Mouse (Mus musculus) MEL (cell line): ENCODE measurements at regions not wholly inside any gene's neighbourhood (a gene's known extent, or its start where the extent isn't known, plus 50 kb on each side); places are given as distances from the start of the nearest gene placed in this dataset.
"Not testable (repeated sequence)": the region's sequence is repeated elsewhere in the genome, so short reads cannot be mapped to it uniquely, and the experiment has no call there.

Experiments
- DNase-seq: peaks from one replicate; pipeline ENCODE4 v3.0.0; 2011; ENCODE audit warnings: low read depth, low spot score
- H3K27ac ChIP-seq: 2 replicates; pipeline ENCODE4 v1.5.1; 2012; ENCODE audit warnings: low read depth, mild to moderate bottlenecking, control low read depth, low read length, moderate library complexity; ENCODE audit not compliant: control insufficient read depth
- H3K27me3 ChIP-seq, 2 experiments: fragments of 150-350 bp in 1 of 2; sonication (generic) in 1 of 2; 2 replicates each; pipeline ENCODE4 v1.6.1; 2012; ENCODE audit warnings: low read length in 2 of 2, mild to moderate bottlenecking in 2 of 2, improper control_type of control experiment in 1 of 2, moderate library complexity in 1 of 2; ENCODE audit not compliant: insufficient read depth in 2 of 2, control insufficient read depth in 1 of 2
- H3K36me3 ChIP-seq, 2 experiments: 2 replicates each; pipeline ENCODE4 v1.6.1; 2012 to 2014; ENCODE audit warnings: low read length in 2 of 2, improper control_type of control experiment in 1 of 2, inconsistent platforms in 1 of 2, mild to moderate bottlenecking in 1 of 2; ENCODE audit not compliant: insufficient read depth in 2 of 2, control insufficient read depth in 1 of 2
- H3K4me1 ChIP-seq, 2 experiments: fragments of 150-350 bp in 1 of 2; sonication (generic) in 1 of 2; 2 replicates each; pipeline ENCODE4 v1.6.1; 2012; ENCODE audit warnings: low read length in 2 of 2, improper control_type of control experiment in 1 of 2, mild to moderate bottlenecking in 1 of 2; ENCODE audit not compliant: insufficient read depth in 2 of 2, control insufficient read depth in 1 of 2
- H3K4me3 ChIP-seq, 2 experiments: fragments of 150-350 bp in 1 of 2; sonication (generic) in 1 of 2; 2 replicates each; pipeline ENCODE4 v1.5.1; 2012; ENCODE audit warnings: low read depth in 2 of 2, low read length in 2 of 2, mild to moderate bottlenecking in 2 of 2, moderate library complexity in 2 of 2, control low read depth in 1 of 2, improper control_type of control experiment in 1 of 2; ENCODE audit not compliant: control insufficient read depth in 1 of 2, insufficient read depth in 1 of 2
- H3K79me2 ChIP-seq: 2 replicates; pipeline ENCODE4 v1.6.1; 2012; ENCODE audit warnings: mild to moderate bottlenecking, low read length, moderate library complexity; ENCODE audit not compliant: control insufficient read depth, poor library complexity, insufficient read depth
- H3K9ac ChIP-seq: 2 replicates; pipeline ENCODE4 v1.6.1; 2012; ENCODE audit warnings: low read depth, mild to moderate bottlenecking, control low read depth, low read length, moderate library complexity; ENCODE audit not compliant: control insufficient read depth, poor library complexity, severe bottlenecking
- H3K9me3 ChIP-seq: fragments of 150-350 bp; sonication (generic); replicated peaks from 2 replicates; pipeline ENCODE4 v1.6.1; 2012; ENCODE audit warnings: mild to moderate bottlenecking, low read length, improper control_type of control experiment, moderate library complexity; ENCODE audit not compliant: insufficient read depth
- CTCF ChIP-seq, 3 experiments: IDR thresholded peaks in 2 of 3; conservative IDR thresholded peaks in 1 of 3; 2 replicates each; pipeline ENCODE4 v1.5.1; 2011 to 2012; ENCODE audit warnings: low read length in 3 of 3, low read depth in 2 of 3, mild to moderate bottlenecking in 2 of 3, improper control_type of control experiment in 1 of 3, inconsistent platforms in 1 of 3, mixed read lengths in 1 of 3, moderate library complexity in 1 of 3; ENCODE audit not compliant: control insufficient read depth in 1 of 3, insufficient read depth in 1 of 3, poor library complexity in 1 of 3, severe bottlenecking in 1 of 3
- E2F4 ChIP-seq: IDR thresholded peaks from 2 replicates; pipeline ENCODE4 v1.6.1; 2011; ENCODE audit warnings: low read depth, low read length, improper control_type of control experiment, borderline replicate concordance
- ETS1 ChIP-seq: IDR thresholded peaks from 2 replicates; pipeline ENCODE4 v1.6.1; 2012; ENCODE audit warnings: low read depth, mild to moderate bottlenecking, inconsistent platforms, low read length, improper control_type of control experiment, moderate library complexity
- GABPA ChIP-seq: IDR thresholded peaks from 2 replicates; pipeline ENCODE4 v1.6.1; 2012; ENCODE audit warnings: low read depth, mild to moderate bottlenecking, inconsistent platforms, low read length, improper control_type of control experiment, moderate library complexity
- JUND ChIP-seq: IDR thresholded peaks from 2 replicates; pipeline ENCODE4 v1.6.1; 2011; ENCODE audit warnings: low read depth, mild to moderate bottlenecking, improper control_type of control experiment, low read length
- KAT2A ChIP-seq: conservative IDR thresholded peaks from 2 replicates; pipeline ENCODE4 v1.6.1; 2012; ENCODE audit warnings: low read depth, low read length, improper control_type of control experiment, inconsistent platforms
- MAFK ChIP-seq: IDR thresholded peaks from 2 replicates; pipeline ENCODE4 v1.6.1; 2011; ENCODE audit warnings: low read depth, mild to moderate bottlenecking, low read length, improper control_type of control experiment, borderline replicate concordance
- MAZ ChIP-seq: IDR thresholded peaks from 2 replicates; pipeline ENCODE4 v1.6.1; 2012; ENCODE audit warnings: low read depth, mild to moderate bottlenecking, inconsistent platforms, low read length, improper control_type of control experiment
- MXI1 ChIP-seq: IDR thresholded peaks from 2 replicates; pipeline ENCODE4 v1.6.1; 2011; ENCODE audit warnings: mild to moderate bottlenecking, low read depth, low read length, improper control_type of control experiment
- POLR2A ChIP-seq, 2 experiments: IDR thresholded peaks; 2 replicates each; pipeline ENCODE4 v1.6.1; 2011 to 2012; ENCODE audit warnings: low read length in 2 of 2, mild to moderate bottlenecking in 2 of 2, control low read depth in 1 of 2, improper control_type of control experiment in 1 of 2, low read depth in 1 of 2, moderate library complexity in 1 of 2; ENCODE audit not compliant: control insufficient read depth in 1 of 2, insufficient read depth in 1 of 2, poor library complexity in 1 of 2
- RCOR1 ChIP-seq: IDR thresholded peaks from 2 replicates; pipeline ENCODE4 v1.6.1; 2012; ENCODE audit warnings: low read depth, mild to moderate bottlenecking, inconsistent platforms, low read length, improper control_type of control experiment
- SIN3A ChIP-seq: IDR thresholded peaks from 2 replicates; pipeline ENCODE4 v1.6.1; 2012; ENCODE audit warnings: low read length, improper control_type of control experiment, inconsistent platforms
- SMC3 ChIP-seq: IDR thresholded peaks from 2 replicates; pipeline ENCODE4 v1.6.1; 2011; ENCODE audit warnings: low read depth, low read length, improper control_type of control experiment
- TAL1 ChIP-seq: IDR thresholded peaks from 2 replicates; pipeline ENCODE4 v1.6.1; 2012; ENCODE audit warnings: mild to moderate bottlenecking, inconsistent platforms, low read length, moderate library complexity, mixed read lengths
- TCF12 ChIP-seq: IDR thresholded peaks from 2 replicates; pipeline ENCODE4 v1.6.1; 2014; ENCODE audit warnings: low read depth, mild to moderate bottlenecking, inconsistent platforms, low read length, improper control_type of control experiment, moderate library complexity
- UBTF ChIP-seq: IDR thresholded peaks from 2 replicates; pipeline ENCODE4 v1.6.1; 2012; ENCODE audit warnings: low read depth, mild to moderate bottlenecking, inconsistent platforms, low read length, improper control_type of control experiment, moderate library complexity, borderline replicate concordance; ENCODE audit not compliant: insufficient read depth
- USF2 ChIP-seq, 2 experiments: IDR thresholded peaks; 2 replicates each; pipeline ENCODE4 v1.6.1; 2011 to 2012; ENCODE audit warnings: improper control_type of control experiment in 2 of 2, low read length in 2 of 2, borderline replicate concordance in 1 of 2, inconsistent platforms in 1 of 2, low read depth in 1 of 2, mild to moderate bottlenecking in 1 of 2; ENCODE audit not compliant: insufficient read depth in 1 of 2
- ZC3H11A ChIP-seq: IDR thresholded peaks from 2 replicates; pipeline ENCODE4 v1.6.1; 2012; ENCODE audit warnings: low read depth, mild to moderate bottlenecking, inconsistent platforms, low read length, improper control_type of control experiment
- ZKSCAN1 ChIP-seq: IDR thresholded peaks from 2 replicates; pipeline ENCODE4 v1.6.1; 2012; ENCODE audit warnings: low read depth, mild to moderate bottlenecking, inconsistent platforms, low read length, improper control_type of control experiment, moderate library complexity
- ZNF384 ChIP-seq: IDR thresholded peaks from 2 replicates; pipeline ENCODE4 v1.6.1; 2012; ENCODE audit warnings: low read depth, mild to moderate bottlenecking, inconsistent platforms, low read length, improper control_type of control experiment

DNA sequence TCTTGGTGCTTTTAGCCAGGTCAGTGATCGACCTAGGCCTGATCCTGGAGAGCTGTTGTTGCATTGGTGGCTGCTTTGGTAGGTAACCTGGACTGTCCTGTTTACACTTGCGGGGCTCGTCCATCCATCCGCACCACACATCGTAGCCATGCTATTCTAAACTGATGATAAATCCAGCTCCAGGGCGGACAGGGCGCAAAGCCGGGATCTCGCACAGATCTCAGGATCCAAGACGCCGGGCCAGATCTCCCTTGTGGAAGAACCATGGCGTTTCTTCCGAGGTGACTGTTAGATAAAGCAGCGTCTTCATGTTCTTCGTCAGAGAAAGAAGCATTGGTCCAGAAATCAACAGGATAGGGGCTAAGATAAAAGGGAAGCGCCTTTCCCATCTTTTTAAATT is 115.6 kb downstream of the Sec16b start:
- not testable (repeated sequence) for H3K27ac ChIP-seq, H3K9me3 ChIP-seq, H3K36me3 ChIP-seq, H3K79me2 ChIP-seq, H3K9ac ChIP-seq, H3K27me3 ChIP-seq, H3K4me3 ChIP-seq, H3K4me1 ChIP-seq, DNase-seq

DNA sequence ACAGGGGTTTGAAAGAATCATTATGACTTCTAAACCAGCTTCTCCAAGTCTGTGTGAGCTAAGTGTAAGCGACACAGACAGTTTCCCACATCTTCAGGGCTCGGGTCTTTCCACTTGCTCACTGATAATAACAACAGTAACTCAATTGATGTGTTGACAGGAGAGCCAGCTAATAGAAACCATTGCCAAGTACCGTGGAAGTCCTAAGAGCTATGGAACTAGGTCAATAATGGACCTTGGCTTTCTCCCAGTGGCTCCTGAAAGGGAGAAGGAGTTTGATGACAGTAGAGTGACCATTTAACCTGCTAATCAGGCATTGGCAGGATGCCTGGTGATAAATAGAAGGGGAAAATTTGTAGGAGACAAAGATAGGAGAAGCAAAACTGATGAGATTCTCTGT is 126.1 kb downstream of the Sec16b start:
- Histone ChIP-seq H3K4me1 (no peaks in the 10 kb centered on the region), H3K27me3 (no peaks in the 10 kb centered on the region; a peak in 1 of 4 replicates), H3K4me3 (no peak overlapping the region), H3K79me2 (no peaks in the 10 kb centered on the region), H3K36me3 (no peaks in the 10 kb centered on the region), H3K9me3 (no peaks in the 10 kb centered on the region), H3K9ac (no peak overlapping the region)
- DNase-seq = no peak
- TF ChIP-seq ZNF384 (no peak), TAL1 (no peak), SIN3A (no peak), E2F4 (no peak), CTCF (IDR thresholded peaks at IDR 0.05 in 2 of 3, conservative IDR thresholded peaks at IDR 0.05 in 1 of 3; ENCODE audit: control insufficient read depth in 1 of 3, insufficient read depth in 1 of 3, low read depth in 2 of 3, low read length in 3 of 3, poor library complexity in 1 of 3, severe bottlenecking in 1 of 3) (no peak), KAT2A (no peak), TCF12 (no peak), MAZ (no peak), RCOR1 (no peak), MAFK (no peak), MXI1 (no peak), ZKSCAN1 (no peak), USF2 (IDR thresholded peaks at IDR 0.05; ENCODE audit: borderline replicate concordance in 1 of 2, insufficient read depth in 1 of 2, low read depth in 1 of 2, low read length in 2 of 2) (no peak), SMC3 (no peak), ETS1 (no peak), UBTF (no peak), POLR2A (IDR thresholded peaks at IDR 0.05; ENCODE audit: control insufficient read depth in 1 of 2, insufficient read depth in 1 of 2, low read depth in 1 of 2, low read length in 2 of 2, poor library complexity in 1 of 2) (no peak), ZC3H11A (no peak), GABPA (no peak), JUND (no peak)
- TF ChIP-seq, all 39 proteins: peak for 0
- H3K27ac ChIP-seq = no peak overlapping the region
